Mouse (Mus musculus): Measurements from ENCODE around the gene Ccdc43. TPM values are rescaled to one million over a fixed set of nuclear protein-coding genes. Genes with fewer than 3 reads are reported as not detected.

The Ccdc43 gene
- total RNA-seq, 2 experiments from 2014 or later, result 74.4 to 79.7 TPM

DNA sequence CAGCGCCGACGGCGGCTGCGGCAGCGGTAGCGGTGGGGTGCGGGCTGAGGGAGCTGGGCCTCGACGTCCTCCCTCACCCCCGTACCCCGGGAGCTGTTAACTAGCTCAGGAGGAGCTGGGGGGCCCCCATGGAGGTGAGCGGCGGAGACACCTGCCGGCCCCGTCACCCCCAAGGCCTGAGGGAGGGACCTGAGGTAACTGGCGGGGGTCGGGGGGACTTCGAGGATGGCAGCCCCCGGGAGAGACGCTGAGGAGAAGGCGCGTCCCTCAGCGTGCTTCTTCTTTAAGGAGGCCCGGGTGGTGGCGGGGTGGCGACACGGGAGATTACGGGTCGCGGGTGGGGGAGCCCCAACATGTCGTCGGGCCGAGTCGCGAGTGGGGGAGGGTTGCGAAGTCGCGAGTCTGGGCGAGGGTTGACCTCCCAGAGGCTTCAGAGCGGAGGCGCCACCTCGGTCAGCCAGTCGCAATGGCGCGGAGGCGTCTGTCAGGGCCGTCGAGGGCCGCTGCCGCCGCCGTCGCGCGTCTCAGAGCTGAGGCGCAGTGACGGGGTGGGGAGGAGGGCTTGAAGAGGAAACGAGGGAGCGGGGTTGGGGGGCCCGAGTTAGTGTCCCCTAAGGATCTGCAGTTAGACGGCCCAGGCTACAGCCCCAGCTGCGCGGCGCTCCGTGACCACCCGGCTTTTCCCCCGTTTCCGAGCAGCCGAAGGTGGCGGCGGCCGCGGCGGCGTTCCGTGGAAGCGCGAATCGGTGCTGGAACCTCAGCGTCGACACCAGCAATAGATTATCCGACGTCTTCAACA is 31.7 kb downstream of the Ccdc43 start:
- no peak for DNase-seq (ENCODE audit: low spot score)

DNA sequence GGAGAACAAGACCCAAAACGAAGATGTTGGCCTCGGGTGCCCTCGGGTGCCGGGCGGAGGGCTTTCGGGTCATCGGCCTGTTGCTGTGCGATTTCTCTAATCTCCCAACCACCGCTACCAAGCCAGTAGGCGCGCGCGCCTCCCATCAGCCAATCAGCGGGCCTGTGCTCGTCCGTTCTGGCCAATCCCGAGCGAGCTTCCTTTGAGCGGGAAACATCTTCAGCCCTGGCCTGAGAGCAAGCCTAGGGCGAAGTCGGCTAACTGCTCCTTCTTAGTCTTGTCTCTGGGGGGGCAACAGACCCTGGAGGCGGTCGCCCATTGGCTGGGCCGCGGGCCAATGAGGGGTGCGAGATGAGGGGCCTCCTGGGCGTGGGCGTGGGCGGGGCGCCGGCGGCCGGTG is 32.4 kb downstream of the Ccdc43 start:
- no peak for DNase-seq (ENCODE audit: low spot score)

DNA sequence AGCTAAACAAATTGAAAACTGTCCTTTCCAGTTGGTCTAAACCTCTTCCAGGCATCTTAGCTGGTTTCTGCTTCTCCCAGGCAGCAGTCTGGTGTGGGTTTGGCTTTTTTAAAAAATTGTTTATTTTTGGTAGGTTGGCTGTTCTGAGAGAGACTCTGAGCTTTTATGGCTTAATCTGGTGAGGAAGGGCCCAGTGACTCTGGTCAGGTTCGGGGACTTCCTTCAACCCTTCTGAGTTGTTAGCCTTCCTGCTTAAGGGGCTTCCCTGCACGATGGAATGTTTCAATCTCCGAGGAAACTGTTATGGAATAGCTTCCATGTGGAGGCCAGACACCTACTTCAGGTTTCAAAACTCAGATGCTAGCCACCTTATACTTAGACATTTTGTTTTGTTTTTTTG is 34.2 kb downstream of the Ccdc43 start, which contains the start of gene Meioc:
Meioc (plus strand) TSS at position 301 of the 400 bp plus-strand sequence.
- no peak for DNase-seq (ENCODE audit: low spot score)

DNA sequence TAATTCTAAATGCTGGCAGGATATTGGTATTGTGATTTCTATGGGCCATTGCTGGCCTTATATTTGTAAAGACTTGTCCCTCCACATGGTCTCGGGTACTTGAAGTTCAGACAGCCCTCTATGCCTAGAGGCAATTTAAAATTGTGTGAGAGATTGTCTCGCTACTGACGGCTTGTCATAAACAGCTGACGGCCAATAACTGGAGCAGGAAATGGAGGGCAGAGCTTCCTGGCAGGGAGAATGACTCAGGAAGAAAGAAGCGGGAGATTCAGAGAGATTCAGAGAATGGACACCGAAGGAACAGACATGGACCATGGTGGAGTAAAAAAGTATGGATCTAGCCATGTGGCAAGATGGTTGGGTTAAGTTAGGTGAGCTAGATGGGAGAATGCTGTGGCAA is 40.7 kb downstream of the Ccdc43 start:
- no peak for DNase-seq (ENCODE audit: low spot score)

DNA sequence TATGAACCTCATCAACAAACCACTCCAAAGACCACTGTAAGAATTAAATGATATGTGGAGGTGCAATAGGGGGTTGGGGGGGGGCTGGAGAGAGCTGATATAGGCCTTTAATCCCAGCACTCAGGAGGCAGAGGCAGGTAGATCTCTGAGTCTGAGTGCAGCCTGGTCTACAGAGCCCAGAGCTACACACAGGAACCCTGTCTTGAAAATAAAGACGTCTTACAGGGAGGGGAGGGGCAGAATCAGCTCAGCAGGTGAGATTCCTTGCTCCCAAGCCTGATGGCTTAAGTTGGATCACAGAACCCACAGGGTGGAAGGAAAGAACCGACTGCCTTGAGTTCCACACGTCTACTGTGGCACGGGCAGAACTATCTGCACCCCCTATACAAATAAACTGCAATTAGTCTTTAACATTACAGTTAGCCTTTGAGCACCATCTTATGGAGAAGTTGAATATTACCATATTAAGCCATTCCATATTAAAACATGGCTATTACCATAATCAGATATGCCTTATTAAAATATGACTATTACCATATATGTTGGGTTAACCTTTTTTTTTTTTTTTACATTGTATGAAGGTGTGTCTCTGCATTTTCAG is 41.2 kb downstream of the Ccdc43 start:
- no peak for DNase-seq (ENCODE audit: low spot score)

DNA sequence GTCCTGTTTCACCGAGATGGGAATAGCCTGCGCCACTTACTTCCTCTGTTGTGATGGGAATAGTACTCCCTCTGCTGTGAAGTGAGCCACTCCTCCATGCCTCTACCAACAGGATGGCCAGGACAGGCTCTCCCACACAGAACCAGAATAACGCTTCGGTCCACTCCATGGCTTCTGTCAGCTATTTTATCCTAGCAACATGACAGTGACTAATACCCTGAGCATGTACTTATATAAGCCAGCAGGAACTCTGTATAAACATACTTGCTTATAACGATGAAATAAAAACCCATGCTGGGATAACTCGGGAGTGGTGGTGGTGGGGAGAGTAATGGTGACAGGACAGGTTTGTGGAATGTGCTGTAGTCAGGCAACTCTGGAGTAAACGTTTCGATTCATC is 41.7 kb downstream of the Ccdc43 start:
- no peak for DNase-seq (ENCODE audit: low spot score)

DNA sequence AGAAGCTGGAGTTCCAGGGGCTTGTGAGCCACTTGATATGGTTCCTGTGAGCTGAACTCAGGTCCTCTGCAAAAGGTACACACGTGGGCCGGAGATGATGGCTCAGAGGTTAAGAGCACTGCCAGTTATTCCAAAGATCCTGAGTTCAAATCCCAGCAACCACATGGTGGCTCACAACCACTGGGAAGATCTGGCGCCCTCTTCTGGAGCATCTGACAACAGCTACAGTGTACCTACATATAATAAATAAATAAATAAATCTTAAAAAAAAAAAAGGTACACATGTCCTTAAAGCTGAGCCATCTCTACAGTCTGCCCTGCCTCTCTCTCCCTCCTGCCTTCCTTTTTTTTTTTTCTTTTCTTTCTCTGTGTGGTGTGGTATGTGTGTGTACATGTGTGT is 44.7 kb downstream of the Ccdc43 start:
- no peak for DNase-seq (ENCODE audit: low spot score)

DNA sequence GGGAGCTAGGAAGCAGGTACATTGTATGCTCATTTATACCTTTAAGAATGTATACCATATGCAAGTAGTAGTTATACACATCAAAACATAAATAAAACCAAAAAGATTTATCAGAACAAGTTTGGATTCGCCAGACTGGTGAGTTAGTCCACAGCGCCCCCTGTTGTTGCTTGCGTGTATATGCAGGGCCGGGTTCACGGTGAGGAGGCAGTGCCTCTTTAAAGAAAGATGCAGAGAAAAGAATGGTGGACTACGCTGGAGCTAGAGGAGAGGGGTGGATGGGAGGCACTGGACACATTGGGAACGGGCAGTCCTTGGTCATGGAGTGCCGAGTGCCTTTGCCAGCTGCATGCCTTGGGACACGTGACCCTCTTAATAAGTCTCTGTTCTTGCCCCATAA is 46.2 kb downstream of the Ccdc43 start:
- DNase-seq (ENCODE audit: low spot score), result peak; percentile 72

DNA sequence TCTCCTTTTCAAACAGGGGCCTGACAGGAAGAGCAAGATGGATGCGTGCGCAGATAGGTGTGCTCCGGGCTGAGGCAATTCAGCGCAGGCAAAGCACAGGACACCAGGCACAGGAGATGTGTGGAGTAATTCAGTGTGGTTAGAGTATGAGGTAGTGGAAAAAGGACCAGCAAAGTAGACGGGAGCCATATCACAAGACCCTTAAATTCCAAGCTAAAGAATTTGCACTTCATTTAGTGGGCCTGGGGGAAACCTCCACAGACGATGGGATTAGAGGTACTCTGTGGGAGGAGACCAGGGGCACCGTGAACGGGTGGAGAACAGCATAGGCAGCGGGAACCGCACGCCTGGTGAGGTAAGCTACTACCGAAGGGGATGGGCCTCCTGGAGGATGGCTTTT is 49.7 kb downstream of the Ccdc43 start:
- no peak for DNase-seq (ENCODE audit: low spot score)

DNA sequence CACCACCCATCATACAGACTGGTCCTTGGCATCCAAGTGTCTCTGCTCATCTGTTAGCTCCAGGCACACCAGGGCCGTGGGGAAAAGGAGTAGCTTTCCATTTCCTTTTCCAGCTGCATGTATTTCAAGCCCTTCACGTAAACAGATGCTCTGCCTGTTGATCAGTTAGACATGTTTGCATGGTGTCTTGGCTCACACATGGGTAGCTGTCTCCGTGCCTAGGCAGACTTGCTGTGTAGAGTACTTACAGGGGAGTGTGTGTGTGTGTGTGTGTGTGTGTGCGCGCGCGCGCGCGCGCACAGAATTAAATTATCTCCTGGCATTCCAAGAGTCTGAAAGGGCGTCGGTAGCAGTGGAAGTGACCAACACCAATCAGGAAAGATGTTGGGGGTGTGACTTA is 51.4 kb downstream of the Ccdc43 start:
- no peak for DNase-seq (ENCODE audit: low spot score)

DNA sequence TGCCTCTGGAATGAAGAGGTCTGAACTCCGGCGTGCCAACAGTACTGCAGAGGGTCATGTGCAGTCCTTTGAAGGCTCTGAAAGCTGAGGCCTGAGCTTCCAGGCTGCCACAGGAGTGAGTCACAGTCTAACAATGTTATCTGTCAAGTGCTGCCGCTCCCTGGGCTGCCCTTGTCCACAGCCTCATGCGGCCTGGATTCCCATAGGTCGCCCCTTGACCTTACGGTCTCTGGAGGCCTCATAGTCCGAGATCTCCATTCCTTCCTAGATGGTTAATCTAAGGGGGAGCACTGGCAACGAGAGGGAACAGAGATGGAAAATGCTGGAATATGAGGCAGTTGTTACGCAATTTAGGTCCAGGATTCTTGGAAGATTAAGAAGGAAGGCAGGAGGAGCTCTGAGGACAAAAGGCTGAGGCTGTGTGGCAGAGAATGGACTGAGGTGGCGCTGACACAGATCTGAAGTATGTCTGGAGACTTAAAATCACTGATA is 53.6 kb downstream of the Ccdc43 start:
- DNase-seq (ENCODE audit: low spot score), result peak; percentile 25

DNA sequence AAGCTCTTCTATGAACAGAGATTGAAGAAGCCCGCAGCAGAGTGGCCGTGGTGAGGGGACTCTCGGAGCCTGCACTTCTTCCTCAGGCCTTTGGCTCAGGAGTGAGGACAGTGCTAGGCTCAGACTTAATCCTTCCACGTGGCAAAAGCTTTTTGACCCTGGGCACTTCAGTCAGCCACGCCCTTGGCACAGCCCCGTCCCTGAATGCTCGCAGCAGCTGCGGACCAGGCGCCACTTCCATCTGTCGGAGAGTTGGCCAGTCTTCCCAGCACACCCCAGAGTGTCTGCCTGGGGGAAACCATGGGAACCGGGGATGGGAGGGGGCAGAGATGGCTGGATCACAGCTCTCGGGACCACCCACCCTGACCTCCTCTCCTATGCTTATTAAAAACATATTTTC is 60.7 kb downstream of the Ccdc43 start:
- DNase-seq (ENCODE audit: low spot score), result peak; percentile 8

Small RNA genes within 50 kb of the gene (microRNA-seq; reads per million reads assigned to microRNA genes)
- gene Gm22920, result not detected

Other genes starting within 250 kb of the Ccdc43 start
- 1 to 10 TPM in 1 of 2 experiments, under 1 TPM in 1; 0.64 to 1.4 TPM for gene Itga2b, start 227.7 kb downstream of the Ccdc43 start, total RNA-seq (2021)
- 10 to 100 TPM; 26.1 to 27.1 TPM for gene Gpatch8, start 141.4 kb downstream of the Ccdc43 start, total RNA-seq (2021)
- under 1 TPM in 1 of 2 experiments, not detected in 1; 0.43 TPM for gene Gm11627, start 118.3 kb downstream of the Ccdc43 start, total RNA-seq (2021)
- gene Fzd2, start 93.4 kb downstream of the Ccdc43 start, total RNA-seq (2021), result 1 to 10 TPM in 1 of 2 experiments, under 1 TPM in 1; 0.89 to 1.8 TPM
- not detected for gene Meioc, start 34.1 kb downstream of the Ccdc43 start, total RNA-seq (2021)
- under 1 TPM; 0.31 to 0.41 TPM for gene Adam11, start 63.7 kb upstream of the Ccdc43 start, total RNA-seq (2021)
- 1 to 10 TPM; 3.7 to 4.6 TPM for gene Gjc1, start 121.9 kb upstream of the Ccdc43 start, total RNA-seq (2021)
- gene Higd1b, start 138.1 kb upstream of the Ccdc43 start, total RNA-seq (2021), result 1 to 10 TPM; 2.4 to 3.1 TPM
- 10 to 100 TPM; 24.5 to 24.7 TPM for gene Eftud2, start 183.2 kb upstream of the Ccdc43 start, total RNA-seq (2021)
- not detected for gene Ccdc103, start 183.4 kb upstream of the Ccdc43 start, total RNA-seq (2021)
- gene Fam187a, start 187.4 kb upstream of the Ccdc43 start, total RNA-seq (2021), result not detected
- gene Gfap, start 203.1 kb upstream of the Ccdc43 start, total RNA-seq (2021), result not detected
- not detected for gene Kif18b, start 227.3 kb upstream of the Ccdc43 start, total RNA-seq (2021)
- gene C1ql1, start 248.9 kb upstream of the Ccdc43 start, total RNA-seq (2021), result not detected